Mouse (Mus musculus) heart, embryonic 11.5 days (tissue): ENCODE data around the gene Gng12. TPM values are rescaled to one million over a fixed set of nuclear protein-coding genes. Genes with fewer than 3 reads are reported as not detected.

Experiments
- ATAC-seq: fragments of 200-750 bp; cut with Nextera tagmentation; replicated peaks from 2 replicates; pipeline ENCODE4 v1.8.0; 2017; ENCODE audit warnings: moderate library complexity; ENCODE audit not compliant: insufficient number of reproducible peaks, low FRiP score, low TSS enrichment
- H3K27ac ChIP-seq: fragments of 300-500 bp; sonication (generic); 2 replicates; pipeline ENCODE4 v1.5.1; 2014; ENCODE audit warnings: mild to moderate bottlenecking, low read depth, low read length
- H3K27me3 ChIP-seq: fragments of 300-500 bp; sonication (generic); 2 replicates; pipeline ENCODE4 v1.6.1; 2014; ENCODE audit warnings: mild to moderate bottlenecking, low read length, mixed read lengths; ENCODE audit not compliant: control insufficient read depth, insufficient read depth
- H3K36me3 ChIP-seq: fragments of 300-500 bp; sonication (generic); 2 replicates; pipeline ENCODE4 v1.6.1; 2014; ENCODE audit warnings: mild to moderate bottlenecking, low read length, moderate library complexity, mixed read lengths; ENCODE audit not compliant: control insufficient read depth, insufficient read depth
- H3K4me1 ChIP-seq: fragments of 300-500 bp; sonication (generic); 2 replicates; pipeline ENCODE4 v1.6.1; 2014; ENCODE audit warnings: low read length; ENCODE audit not compliant: control insufficient read depth, insufficient read depth
- H3K4me2 ChIP-seq: fragments of 300-500 bp; sonication (generic); 2 replicates; pipeline ENCODE4 v1.6.1; 2014; ENCODE audit warnings: mild to moderate bottlenecking, moderate library complexity
- H3K4me3 ChIP-seq: fragments of 300-500 bp; sonication (generic); 2 replicates; pipeline ENCODE4 v1.5.1; 2014; ENCODE audit warnings: low read depth, low read length
- H3K9ac ChIP-seq: fragments of 300-500 bp; sonication (generic); 2 replicates; pipeline ENCODE4 v1.6.1; 2014; ENCODE audit warnings: mild to moderate bottlenecking, low read depth, low read length, moderate library complexity
- H3K9me3 ChIP-seq: fragments of 300-500 bp; sonication (generic); replicated peaks from 2 replicates; pipeline ENCODE4 v1.6.1; 2016; ENCODE audit warnings: low read length; ENCODE audit not compliant: control insufficient read depth
- WGBS: fragments of 180-500 bp; shearing (Covaris S2); extraction: QIAGEN DNeasy Blood & Tissue Kit; methylation state at CpG from one replicate; pipeline ENCODE4 v1.1.7; 2014; ENCODE audit not compliant: insufficient replicate concordance; 5-methylcytosine and 5-hydroxymethylcytosine counted together
- polyA plus RNA-seq: library from polyadenylated mRNA; unstranded; fragments of >200 nt; fragmentation: Nextera tagmentation; extraction: Ambion mirVana; gene quantifications from 2 replicates; pipeline ENCODE4 v1.2.1, GENCODE M21; 2014

Gene Gng12
- polyA plus RNA-seq, 1 experiment from 2014 or later = 64.0 TPM

GRCm38 (mm10) chr6:67045424-67045823 is 149.2 kb downstream of the Gng12 start:
- H3K27me3 ChIP-seq = no peaks in the 10 kb centered on the region
- H3K36me3 ChIP-seq = no peaks in the 10 kb centered on the region
- no peak overlapping the region for H3K9ac ChIP-seq
- H3K4me1 ChIP-seq = no peaks in the 10 kb centered on the region
- no peak overlapping the region for H3K27ac ChIP-seq
- H3K4me3 ChIP-seq = no peak overlapping the region
- no peaks in the 10 kb centered on the region for H3K9me3 ChIP-seq
- no peak overlapping the region for H3K4me2 ChIP-seq
- WGBS = 71% methylated on average over 3 of the region's 3 CpGs
- ATAC-seq = no peak

DNA sequence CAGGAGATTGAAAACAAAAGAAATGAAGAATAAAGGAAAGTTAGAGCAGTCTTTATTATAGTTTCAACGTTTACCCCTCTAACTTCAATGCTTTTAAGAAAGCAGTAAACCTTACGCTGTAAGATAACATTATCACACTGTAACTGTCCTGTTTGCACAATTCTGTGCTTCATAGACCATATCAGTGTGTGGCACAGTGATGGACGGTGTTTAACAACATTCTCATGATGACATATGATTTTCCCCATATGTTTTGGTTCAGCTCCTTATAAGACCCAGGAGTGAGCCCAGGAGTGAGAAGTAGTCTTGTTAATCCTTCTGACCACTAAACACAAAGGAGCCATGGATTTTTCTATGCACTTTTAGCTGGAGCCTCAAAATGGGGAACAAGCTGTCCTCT is 150.7 kb downstream of the Gng12 start:
- H3K36me3 ChIP-seq = no peaks in the 10 kb centered on the region
- no peak for ATAC-seq
- H3K27me3 ChIP-seq = no peaks in the 10 kb centered on the region
- no peak overlapping the region for H3K27ac ChIP-seq
- no peak overlapping the region for H3K4me3 ChIP-seq
- H3K4me1 ChIP-seq = no peaks in the 10 kb centered on the region
- no peaks in the 10 kb centered on the region for H3K9me3 ChIP-seq
- no peak overlapping the region for H3K9ac ChIP-seq
- 54% methylated on average over 3 of the region's 3 CpGs for WGBS
- H3K4me2 ChIP-seq = no peak overlapping the region

DNA sequence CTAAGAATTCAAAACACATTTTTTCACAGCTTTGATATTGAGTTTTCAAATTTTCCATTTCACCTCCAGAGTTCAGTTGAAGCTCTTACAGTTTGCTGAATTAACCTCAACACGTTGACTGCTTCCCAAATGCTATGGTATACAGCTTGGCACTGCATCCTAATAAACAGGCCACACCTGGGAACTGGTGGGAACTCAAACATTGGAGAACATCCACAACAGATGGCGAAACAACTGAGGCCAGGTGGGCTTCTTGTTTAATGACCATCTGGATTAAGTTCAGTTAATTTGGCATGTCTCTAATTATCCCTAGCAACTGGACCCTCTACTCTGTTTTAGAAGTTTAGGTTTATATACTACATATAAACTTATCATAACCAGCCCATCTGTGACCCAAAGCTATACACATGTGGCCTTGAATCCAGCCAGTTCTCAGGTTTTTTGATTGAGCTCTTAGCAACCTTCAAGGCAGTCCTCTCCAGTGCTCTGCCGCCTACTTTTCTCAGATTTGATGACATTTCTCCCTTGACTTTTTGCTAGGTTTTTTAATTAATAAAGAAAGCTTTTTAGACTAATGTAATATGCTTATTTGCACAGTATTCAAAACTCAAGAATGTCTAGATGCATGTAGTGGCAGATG is 152.0 kb downstream of the Gng12 start:
- WGBS = 69% methylated on average over 3 of the region's 3 CpGs
- ATAC-seq = no peak
- H3K36me3 ChIP-seq = no peaks in the 10 kb centered on the region

GRCm38 (mm10) chr6:67048880-67049694 is 152.9 kb downstream of the Gng12 start:
- Histone ChIP-seq H3K4me1 (no peaks in the 10 kb centered on the region), H3K9ac (no peak overlapping the region), H3K36me3 (no peaks in the 10 kb centered on the region), H3K4me2 (no peak overlapping the region), H3K27ac (no peak overlapping the region), H3K27me3 (no peaks in the 10 kb centered on the region), H3K4me3 (no peak overlapping the region), H3K9me3 (no peaks in the 10 kb centered on the region)
- no peak; the same call in 1 of the 2 replicates for ATAC-seq
- 40% methylated on average over 7 of the region's 7 CpGs for WGBS

More for the DNA sequence above, 152.0 kb downstream of the Gng12 start:
- Histone ChIP-seq H3K9me3 (no peaks in the 10 kb centered on the region), H3K9ac (no peak overlapping the region), H3K4me3 (no peak overlapping the region), H3K27me3 (no peaks in the 10 kb centered on the region), H3K27ac (no peak overlapping the region), H3K4me2 (no peak overlapping the region), H3K4me1 (no peaks in the 10 kb centered on the region)

- 47% methylated on average over 2 of the region's 2 CpGs for WGBS
- no peaks in the 10 kb centered on the region for H3K4me1 ChIP-seq
- H3K27ac ChIP-seq = no peak overlapping the region
- H3K9ac ChIP-seq = no peak overlapping the region
- H3K36me3 ChIP-seq = no peaks in the 10 kb centered on the region
- no peak overlapping the region for H3K4me3 ChIP-seq
- H3K9me3 ChIP-seq = no peaks in the 10 kb centered on the region
- ATAC-seq = no peak
- no peaks in the 10 kb centered on the region for H3K27me3 ChIP-seq
- H3K4me2 ChIP-seq = no peak overlapping the region
Observed at GRCm38 (mm10) chr6:67049695-67050038, 153.5 kb downstream of the Gng12 start.

DNA sequence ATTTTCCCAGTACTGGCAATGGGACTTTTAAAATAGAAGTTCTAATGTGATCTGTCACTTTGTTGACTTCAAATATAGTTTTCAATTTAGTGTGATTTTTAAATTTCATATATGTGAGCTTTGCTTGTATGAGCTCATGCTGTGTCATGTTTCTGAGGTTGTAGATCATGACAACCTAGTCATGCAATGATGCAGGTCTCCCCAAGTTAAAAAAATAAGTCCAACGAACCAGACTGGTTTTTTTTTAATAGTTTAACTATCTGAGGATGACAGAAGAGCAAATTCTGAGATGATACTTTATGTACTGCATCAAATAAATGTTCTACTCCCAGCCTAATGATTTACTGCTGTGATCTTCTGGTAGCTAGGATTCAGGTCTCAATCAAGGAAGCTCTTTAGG is 153.9 kb downstream of the Gng12 start:
- WGBS = 58% methylated on average over 1 of the region's 1 CpGs
- Histone ChIP-seq H3K4me1 (no peaks in the 10 kb centered on the region), H3K27ac (no peak overlapping the region), H3K27me3 (no peaks in the 10 kb centered on the region), H3K36me3 (no peaks in the 10 kb centered on the region), H3K9me3 (no peaks in the 10 kb centered on the region), H3K4me3 (no peak overlapping the region), H3K4me2 (no peak overlapping the region), H3K9ac (no peak overlapping the region)
- ATAC-seq = no peak

- Histone ChIP-seq H3K27me3 (no peaks in the 10 kb centered on the region), H3K9ac (no peak overlapping the region), H3K4me2 (no peak overlapping the region), H3K27ac (no peak overlapping the region), H3K4me1 (no peaks in the 10 kb centered on the region), H3K4me3 (no peak overlapping the region), H3K9me3 (no peaks in the 10 kb centered on the region), H3K36me3 (no peaks in the 10 kb centered on the region)
- no peak for ATAC-seq
- 72% methylated on average over 15 of the region's 15 CpGs for WGBS
Observed at GRCm38 (mm10) chr6:67056108-67056888, 160.1 kb downstream of the Gng12 start.

- Histone ChIP-seq H3K27ac (no peak overlapping the region), H3K4me3 (no peak overlapping the region), H3K9me3 (no peaks in the 10 kb centered on the region), H3K4me2 (no peak overlapping the region), H3K27me3 (no peaks in the 10 kb centered on the region), H3K36me3 (no peaks in the 10 kb centered on the region), H3K9ac (no peak overlapping the region), H3K4me1 (no peaks in the 10 kb centered on the region)
- ATAC-seq = no peak
- WGBS = 76% methylated on average over 3 of the region's 3 CpGs
Observed at GRCm38 (mm10) chr6:67056889-67057564, 160.8 kb downstream of the Gng12 start.
